Mouse (Mus musculus) brain, embryonic 18.5 days (tissue): ENCODE measurements around the gene B430306N03Rik.
"Not testable (repeated sequence)": the region's sequence is repeated elsewhere in the genome, so short reads cannot be mapped to it uniquely, and the experiment has no call there.

Source experiments
- DNase-seq: peaks from one replicate; pipeline ENCODE4 v3.0.0-alpha.2; 2012; ENCODE audit warnings: low read depth, low spot score

The B430306N03Rik gene

GRCm38 (mm10) chr17:48312124-48312523 is 3.8 kb upstream of the B430306N03Rik start:
- DNase-seq, result no peak

- no peak for DNase-seq
Observed at GRCm38 (mm10) chr17:48318686-48319085, 2.7 kb downstream of the B430306N03Rik start.

GRCm38 (mm10) chr17:48321279-48321678 is 5.3 kb downstream of the B430306N03Rik start:
- DNase-seq, result no peak

- no peak for DNase-seq
Observed at GRCm38 (mm10) chr17:48323236-48323635, 7.3 kb downstream of the B430306N03Rik start.

GRCm38 (mm10) chr17:48324258-48324657 is 8.3 kb downstream of the B430306N03Rik start:
- no peak for DNase-seq

- DNase-seq, result no peak
Observed at GRCm38 (mm10) chr17:48325093-48325492, 9.2 kb downstream of the B430306N03Rik start.

GRCm38 (mm10) chr17:48325638-48326037 is 9.7 kb downstream of the B430306N03Rik start:
- no peak for DNase-seq

- no peak for DNase-seq
Observed at GRCm38 (mm10) chr17:48326656-48327055, 10.7 kb downstream of the B430306N03Rik start.

GRCm38 (mm10) chr17:48332524-48332923 is 16.6 kb downstream of the B430306N03Rik start:
- no peak for DNase-seq

GRCm38 (mm10) chr17:48334186-48334585 is 18.2 kb downstream of the B430306N03Rik start:
- no peak for DNase-seq

- DNase-seq, result no peak
Observed at GRCm38 (mm10) chr17:48336857-48337256, 20.9 kb downstream of the B430306N03Rik start.

- DNase-seq, result no peak
Observed at GRCm38 (mm10) chr17:48340267-48340666, 24.3 kb downstream of the B430306N03Rik start.

- DNase-seq, result no peak
Observed at GRCm38 (mm10) chr17:48341947-48342346, 26.0 kb downstream of the B430306N03Rik start.

GRCm38 (mm10) chr17:48343065-48343464 is 27.1 kb downstream of the B430306N03Rik start:
- no peak for DNase-seq

- DNase-seq, result no peak
Observed at GRCm38 (mm10) chr17:48345824-48346223, 29.9 kb downstream of the B430306N03Rik start.

- DNase-seq, result no peak
Observed at GRCm38 (mm10) chr17:48346231-48346630, 30.3 kb downstream of the B430306N03Rik start, which contains the start of gene Trem2. Gene Trem2, plus strand, starts transcription at chr17:48346401.

GRCm38 (mm10) chr17:48346834-48347233 is 30.9 kb downstream of the B430306N03Rik start:
- DNase-seq, result no peak

- DNase-seq, result no peak
Observed at GRCm38 (mm10) chr17:48347287-48347686, 31.3 kb downstream of the B430306N03Rik start.

GRCm38 (mm10) chr17:48350681-48351193 is 34.8 kb downstream of the B430306N03Rik start:
- DNase-seq, result no peak

GRCm38 (mm10) chr17:48352976-48353375 is 37.0 kb downstream of the B430306N03Rik start:
- DNase-seq, result not testable (repeated sequence)

GRCm38 (mm10) chr17:48355822-48356221 is 39.9 kb downstream of the B430306N03Rik start:
- DNase-seq, result no peak

GRCm38 (mm10) chr17:48357892-48358291 is 42.0 kb downstream of the B430306N03Rik start:
- DNase-seq, result no peak

GRCm38 (mm10) chr17:48359616-48360015 is 43.7 kb downstream of the B430306N03Rik start, which contains the start of gene Treml1:
Gene Treml1, plus strand, starts transcription at chr17:48359916.
- DNase-seq, result no peak

GRCm38 (mm10) chr17:48360462-48360861 is 44.5 kb downstream of the B430306N03Rik start:
- DNase-seq, result no peak
